Mouse (Mus musculus): ENCODE results near the gene Homer2. TPM values are rescaled to one million over a fixed set of nuclear protein-coding genes. Genes with fewer than 3 reads are reported as not detected.

The Homer2 gene
- total and polyA plus RNA-seq, 3 experiments: 0.08 TPM; not detected in 2

GRCm38 (mm10) chr7:81587238-81587637 lies 120.1 kb downstream of the Homer2 start:
- Histone ChIP-seq H3K4me3 (replicated peaks in 1 of 3; ENCODE audit: low read depth in 2 of 3, low read length in 2 of 3, poor library complexity in 1 of 3) (no peak overlapping the region), H3K9ac (ENCODE audit: insufficient read depth, low read depth) (no peak overlapping the region), H3K27ac (ENCODE audit: insufficient read depth, low read depth) (no peak overlapping the region), H3K79me2 (replicated peaks; ENCODE audit: control insufficient read depth, extremely low read depth, insufficient read depth, poor library complexity, severe bottlenecking) (no peaks in the 10 kb centered on the region; the same call in 1 of the 2 replicates), H3K27me3 (replicated peaks) (no peaks in the 10 kb centered on the region), H3K36me3 (replicated peaks in 1 of 2; ENCODE audit: control insufficient read depth in 1 of 2, insufficient read depth in 1 of 2, low read length in 1 of 2) (peaks cover 50 to 81% of the 10 kb centered on the region in 2 experiments), H3K9me3 (replicated peaks; ENCODE audit: low read length) (peaks cover 13% of the 10 kb centered on the region), H3K4me1 (ENCODE audit: control insufficient read depth in 1 of 2, insufficient read depth in 2 of 2) (no peaks in the 10 kb centered on the region), H3K4me2 (ENCODE audit: insufficient read depth, low read depth, poor library complexity, severe bottlenecking) (no peak overlapping the region)
- in situ Hi-C loops (cut with MboI; ENCODE audit: low pct_ligation_motif_present, low pct_unique_long_range_greater_than_20kb, low sequenced_read_pairs): no loop called here
- dilution Hi-C loops (cut with MboI; ENCODE audit: extremely low pct_ligation_motif_present, extremely low pct_unique_long_range_greater_than_20kb, low sequenced_read_pairs): no loop called here
- TF ChIP-seq CTCF (conservative IDR thresholded peaks at IDR 0.05 in 1 of 2, IDR thresholded peaks at IDR 0.05 in 1 of 2; ENCODE audit: low read depth in 2 of 2, low read length in 2 of 2) (no peak), KAT2A (IDR thresholded peaks at IDR 0.05; ENCODE audit: insufficient replicate concordance, low read length) (no peak), ELF1 (IDR thresholded peaks at IDR 0.05; ENCODE audit: low read depth, low read length) (no peak), RAD21 (IDR thresholded peaks at IDR 0.05; ENCODE audit: low read depth, low read length) (no peak), ZNF384 (IDR thresholded peaks at IDR 0.05; ENCODE audit: low read depth, low read length) (no peak), PAX5 (IDR thresholded peaks at IDR 0.05; ENCODE audit: low read length) (no peak), E2F4 (IDR thresholded peaks at IDR 0.05; ENCODE audit: insufficient replicate concordance, low read depth, low read length) (no peak), POLR2A (IDR thresholded peaks at IDR 0.05; ENCODE audit: low read depth, low read length) (no peak), MXI1 (IDR thresholded peaks at IDR 0.05; ENCODE audit: low read depth, low read length) (no peak), BHLHE40 (IDR thresholded peaks at IDR 0.05; ENCODE audit: low read depth, low read length) (no peak), JUND (conservative IDR thresholded peaks at IDR 0.05; ENCODE audit: low read depth, low read length) (no peak), NELFE (IDR thresholded peaks at IDR 0.05; ENCODE audit: low read depth, low read length) (no peak), USF1 (IDR thresholded peaks at IDR 0.05; ENCODE audit: low read depth, low read length) (no peak), ZC3H11A (IDR thresholded peaks at IDR 0.05; ENCODE audit: low read depth, low read length) (no peak), CHD2 (IDR thresholded peaks at IDR 0.05; ENCODE audit: low read length) (no peak), NRF1 (IDR thresholded peaks at IDR 0.05; ENCODE audit: low read depth, low read length) (no peak), MAZ (IDR thresholded peaks at IDR 0.05; ENCODE audit: low read depth, low read length) (no peak)
- no peak for DNase-seq (ENCODE audit: extremely low read depth)

- Histone ChIP-seq H3K9me3 (replicated peaks; ENCODE audit: low read length) (peaks cover 13% of the 10 kb centered on the region), H3K4me1 (ENCODE audit: control insufficient read depth in 1 of 2, insufficient read depth in 2 of 2) (no peaks in the 10 kb centered on the region), H3K27me3 (replicated peaks) (no peaks in the 10 kb centered on the region), H3K79me2 (replicated peaks; ENCODE audit: control insufficient read depth, extremely low read depth, insufficient read depth, poor library complexity, severe bottlenecking) (no peaks in the 10 kb centered on the region; the same call in 1 of the 2 replicates), H3K36me3 (replicated peaks in 1 of 2; ENCODE audit: control insufficient read depth in 1 of 2, insufficient read depth in 1 of 2, low read length in 1 of 2) (peaks cover 42 to 68% of the 10 kb centered on the region in 2 experiments), H3K4me3 (replicated peaks in 1 of 3; ENCODE audit: low read depth in 2 of 3, low read length in 2 of 3, poor library complexity in 1 of 3) (no peak overlapping the region), H3K4me2 (ENCODE audit: insufficient read depth, low read depth, poor library complexity, severe bottlenecking) (no peak overlapping the region), H3K9ac (ENCODE audit: insufficient read depth, low read depth) (no peak overlapping the region), H3K27ac (ENCODE audit: insufficient read depth, low read depth) (no peak overlapping the region)
- TF ChIP-seq ETS1 (conservative IDR thresholded peaks at IDR 0.05; ENCODE audit: low read depth, low read length): no peak
- no peak for TF ChIP-seq NELFE (IDR thresholded peaks at IDR 0.05; ENCODE audit: low read depth, low read length)
- TF ChIP-seq TCF12 (IDR thresholded peaks at IDR 0.05; ENCODE audit: low read depth, low read length): no peak
- no peak for TF ChIP-seq E2F4 (IDR thresholded peaks at IDR 0.05; ENCODE audit: insufficient replicate concordance, low read depth, low read length)
- no peak for TF ChIP-seq MAX (IDR thresholded peaks at IDR 0.05; ENCODE audit: low read length)
- TF ChIP-seq CHD2 (IDR thresholded peaks at IDR 0.05; ENCODE audit: low read length): no peak
- no peak for TF ChIP-seq ZKSCAN1 (IDR thresholded peaks at IDR 0.05; ENCODE audit: borderline replicate concordance, low read depth, low read length)
- TF ChIP-seq ZMIZ1 (IDR thresholded peaks at IDR 0.05; ENCODE audit: low read depth, low read length): no peak
- TF ChIP-seq MEF2A (IDR thresholded peaks at IDR 0.05; ENCODE audit: borderline replicate concordance, low read depth, low read length): no peak
- no peak for TF ChIP-seq MAZ (IDR thresholded peaks at IDR 0.05; ENCODE audit: low read depth, low read length)
- TF ChIP-seq SMC3 (IDR thresholded peaks at IDR 0.05; ENCODE audit: low read depth, low read length): no peak
- TF ChIP-seq CHD1 (IDR thresholded peaks at IDR 0.05; ENCODE audit: low read depth, low read length): no peak
- TF ChIP-seq CTCF (conservative IDR thresholded peaks at IDR 0.05 in 1 of 2, IDR thresholded peaks at IDR 0.05 in 1 of 2; ENCODE audit: low read depth in 2 of 2, low read length in 2 of 2): no peak
- TF ChIP-seq ZC3H11A (IDR thresholded peaks at IDR 0.05; ENCODE audit: low read depth, low read length): no peak
- no peak for TF ChIP-seq MYC (IDR thresholded peaks at IDR 0.05; ENCODE audit: low read depth, low read length)
- TF ChIP-seq GABPA (IDR thresholded peaks at IDR 0.05; ENCODE audit: insufficient replicate concordance, low read depth, low read length): no peak
- TF ChIP-seq JUN (IDR thresholded peaks at IDR 0.05; ENCODE audit: insufficient read depth, low read depth, low read length): no peak
- no peak for TF ChIP-seq IRF4 (IDR thresholded peaks at IDR 0.05; ENCODE audit: low read depth, low read length)
- in situ Hi-C loops (cut with MboI; ENCODE audit: low pct_ligation_motif_present, low pct_unique_long_range_greater_than_20kb, low sequenced_read_pairs) (no loop called here), dilution Hi-C loops (cut with MboI; ENCODE audit: extremely low pct_ligation_motif_present, extremely low pct_unique_long_range_greater_than_20kb, low sequenced_read_pairs) (no loop called here)
- no peak for DNase-seq (ENCODE audit: extremely low read depth)
Observed at GRCm38 (mm10) chr7:81585326-81585725, 122.0 kb downstream of the Homer2 start.
